Comparison of ENCODE assay signal across 8 mouse cellular contexts in the genomic region with DNA sequence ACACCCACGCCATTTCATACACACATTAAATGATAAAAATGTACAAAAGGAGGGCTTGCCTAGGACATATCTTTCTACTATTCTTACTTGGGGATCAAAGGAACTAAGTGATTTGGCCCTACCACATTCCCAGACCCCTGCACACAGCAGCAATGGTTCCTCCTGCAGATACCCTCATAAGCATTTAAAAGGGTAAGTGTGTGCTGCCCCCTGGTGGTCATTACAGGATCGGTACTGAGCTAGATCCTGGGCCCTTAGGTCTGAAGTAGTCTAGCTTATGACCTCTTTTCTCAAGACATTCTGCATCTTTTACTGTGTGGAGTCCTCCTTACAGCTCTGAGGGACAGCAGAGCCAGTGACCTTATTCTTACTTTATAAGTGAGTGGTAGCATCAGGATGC. TPM values are rescaled to one million over a fixed set of nuclear protein-coding genes. Genes with fewer than 3 reads are reported as not detected.
DNase-seq lines count a peak whose midpoint lies in the region; ATAC-seq and TF ChIP-seq lines count a peak whose summit lies in the region.

No protein-coding gene starts in this region.

- H3K27ac ChIP-seq in ES-Bruce4 (ENCODE audit: insufficient read depth, low read length): no peak overlapping the region
- H3K27ac ChIP-seq in cortical plate, adult 2 months (ENCODE audit: insufficient read depth, low read length): no peak overlapping the region

- TF ChIP-seq POLR2A in ES-Bruce4 (IDR thresholded peaks at IDR 0.05; ENCODE audit: insufficient read depth, low read length): no peak
- no peak for TF ChIP-seq POLR2A in cortical plate, adult 2 months (IDR thresholded peaks at IDR 0.05; ENCODE audit: extremely low read depth, insufficient read depth, low read length)
- no peak for TF ChIP-seq POLR2A in lung, adult 2 months (IDR thresholded peaks at IDR 0.05; ENCODE audit: borderline replicate concordance, extremely low read depth, low read depth, low read length)

- H3K9ac ChIP-seq in ES-Bruce4 (ENCODE audit: low read depth, poor library complexity, severe bottlenecking): no peak overlapping the region

- H3K36me3 ChIP-seq in ES-Bruce4 (ENCODE audit: control insufficient read depth, insufficient read depth, low read length, poor library complexity, severe bottlenecking): no peaks in the 10 kb centered on the region

- WGBS in lung, adult 2 months: 40% methylated on average over 2 of the region's 2 CpGs

- no peaks in the 10 kb centered on the region for H3K9me3 ChIP-seq in ES-Bruce4 (replicated peaks; ENCODE audit: control insufficient read depth, insufficient read depth, low read length, poor library complexity, severe bottlenecking)

- ATAC-seq in granulocyte monocyte progenitor cell, adult 5-6 weeks (replicated peaks; ENCODE audit: poor library complexity, severe bottlenecking): peak; percentile 90

- no peak overlapping the region for H3K4me3 ChIP-seq in ES-Bruce4 (ENCODE audit: low read depth, low read length)
- H3K4me3 ChIP-seq in cortical plate, adult 2 months (ENCODE audit: insufficient read depth, low read length): no peak overlapping the region
- no peak overlapping the region for H3K4me3 ChIP-seq in lung, adult 2 months (replicated peaks; ENCODE audit: extremely low read depth, low read depth, low read length)

- no peak for TF ChIP-seq EP300 in ES-Bruce4 (IDR thresholded peaks at IDR 0.05; ENCODE audit: insufficient read depth, low read depth, low read length)

- no peaks in the 10 kb centered on the region for H3K27me3 ChIP-seq in ES-Bruce4 (ENCODE audit: control insufficient read depth, insufficient read depth, low read length, poor library complexity, severe bottlenecking)

- H3K4me1 ChIP-seq in ES-Bruce4 (ENCODE audit: control insufficient read depth, insufficient read depth, low read length): no peaks in the 10 kb centered on the region
- no peaks in the 10 kb centered on the region for H3K4me1 ChIP-seq in cortical plate, adult 2 months (ENCODE audit: control insufficient read depth, insufficient read depth, low read length)
- H3K4me1 ChIP-seq in lung, adult 2 months (ENCODE audit: control insufficient read depth, insufficient read depth, low read length): no peaks in the 10 kb centered on the region

- peak; percentile 59 for TF ChIP-seq CTCF in ES-Bruce4 (IDR thresholded peaks at IDR 0.05; ENCODE audit: low read depth, low read length)
- TF ChIP-seq CTCF in cortical plate, adult 2 months (IDR thresholded peaks at IDR 0.05; ENCODE audit: extremely low read depth, insufficient read depth, low read length): peak; percentile 83
- TF ChIP-seq CTCF in lung, adult 2 months (IDR thresholded peaks at IDR 0.05; ENCODE audit: insufficient read depth, low read length): peak; percentile 57

- peak; percentile 64 to 91 for DNase-seq in adrenal gland, adult (ENCODE audit: inconsistent age in 2 of 2, low spot score in 1 of 2)
- peak; percentile 89 for DNase-seq in layer of hippocampus, adult 11-12 months (ENCODE audit: low spot score)
- peak; percentile 71 for DNase-seq in lung, adult 2 months
- DNase-seq in right cerebral cortex, adult 2 months (ENCODE audit: low spot score in 2 of 2): peak; percentile 87 to 88
- peak; percentile 26 to 77 for DNase-seq in urinary bladder, postnatal 4 days (ENCODE audit: low spot score in 2 of 2)

RNA-seq across cellular contexts. Expression of gene 4921536K21Rik, which starts 15.1 kb away (rescaled TPM):
- 0.72 and 1.1 TPM in 2 replicates for polyA plus RNA-seq in ES-Bruce4 (2011; ENCODE audit: insufficient read depth, insufficient read length, low read depth, missing spikeins)
- 0.25 and 0.29 TPM in 2 replicates for polyA plus RNA-seq in cortical plate, adult 2 months (2012; rRNA removed)
- total RNA-seq in granulocyte monocyte progenitor cell, adult 5-6 weeks (2014; fragmentation: Nextera tagmentation): not detected in 2 replicates
- total RNA-seq in granulocyte monocyte progenitor cell, adult 5-6 weeks (2017): not detected in 2 replicates
- 0.55 and 0.70 TPM in 2 replicates for polyA plus RNA-seq in lung, adult 2 months (2012; rRNA removed)

RNA-seq across cellular contexts. Expression of gene Dusp18, which starts 15.2 kb away (rescaled TPM):
- 3.3 and 4.0 TPM in 2 replicates for polyA plus RNA-seq in ES-Bruce4 (2011; ENCODE audit: insufficient read depth, insufficient read length, low read depth, missing spikeins)
- polyA plus RNA-seq in cortical plate, adult 2 months (2012; rRNA removed): 19.3 and 19.4 TPM in 2 replicates
- total RNA-seq in granulocyte monocyte progenitor cell, adult 5-6 weeks (2014; fragmentation: Nextera tagmentation): 0.39 and 1.7 TPM in 2 replicates
- total RNA-seq in granulocyte monocyte progenitor cell, adult 5-6 weeks (2017): 0.60 and 0.67 TPM in 2 replicates
- polyA plus RNA-seq in lung, adult 2 months (2012; rRNA removed): 13.3 and 16.3 TPM in 2 replicates

RNA-seq across cellular contexts. Expression of gene Osbp2, which starts 16.1 kb away (rescaled TPM):
- 0.67 and 1.5 TPM in 2 replicates for polyA plus RNA-seq in ES-Bruce4 (2011; ENCODE audit: insufficient read depth, insufficient read length, low read depth, missing spikeins)
- polyA plus RNA-seq in cortical plate, adult 2 months (2012; rRNA removed): 129 and 131 TPM in 2 replicates
- 0.19 TPM in 1 of 2 replicates, not detected in the other for total RNA-seq in granulocyte monocyte progenitor cell, adult 5-6 weeks (2014; fragmentation: Nextera tagmentation)
- not detected in 2 replicates for total RNA-seq in granulocyte monocyte progenitor cell, adult 5-6 weeks (2017)
- polyA plus RNA-seq in lung, adult 2 months (2012; rRNA removed): 0.58 and 0.72 TPM in 2 replicates

RNA-seq across cellular contexts. Expression of gene Slc35e4, which starts 34.6 kb away (rescaled TPM):
- 2.9 and 3.1 TPM in 2 replicates for polyA plus RNA-seq in ES-Bruce4 (2011; ENCODE audit: insufficient read depth, insufficient read length, low read depth, missing spikeins)
- 20.7 and 21.7 TPM in 2 replicates for polyA plus RNA-seq in cortical plate, adult 2 months (2012; rRNA removed)
- 1.2 and 2.1 TPM in 2 replicates for total RNA-seq in granulocyte monocyte progenitor cell, adult 5-6 weeks (2014; fragmentation: Nextera tagmentation)
- 2.4 and 2.8 TPM in 2 replicates for total RNA-seq in granulocyte monocyte progenitor cell, adult 5-6 weeks (2017)
- 30.4 and 37.8 TPM in 2 replicates for polyA plus RNA-seq in lung, adult 2 months (2012; rRNA removed)

RNA-seq across cellular contexts. Expression of gene Tcn2, which starts 52.1 kb away (rescaled TPM):
- polyA plus RNA-seq in ES-Bruce4 (2011; ENCODE audit: insufficient read depth, insufficient read length, low read depth, missing spikeins): 45.8 and 47.8 TPM in 2 replicates
- 32.0 and 33.7 TPM in 2 replicates for polyA plus RNA-seq in cortical plate, adult 2 months (2012; rRNA removed)
- total RNA-seq in granulocyte monocyte progenitor cell, adult 5-6 weeks (2014; fragmentation: Nextera tagmentation): 69.5 and 77.3 TPM in 2 replicates
- total RNA-seq in granulocyte monocyte progenitor cell, adult 5-6 weeks (2017): 46.0 and 51.7 TPM in 2 replicates
- 207 and 208 TPM in 2 replicates for polyA plus RNA-seq in lung, adult 2 months (2012; rRNA removed)

Comparison
In these comparisons a context has a peak if more than half of its experiments do, and no peak if none do; other contexts are left out.
1. RNA of gene Osbp2, which starts 16.1 kb away (polyA plus RNA-seq): 129 to 131 TPM in cortical plate, adult 2 months; 0.67 to 1.5 TPM in ES-Bruce4 and 0.58 to 0.72 TPM in lung, adult 2 months; every median in the first group is over 10 times any median in the second.
2. Peak in every context shown above with its lines, with median percentiles within 50 percentile points of each other: CTCF ChIP-seq and DNase-seq.